Mouse (Mus musculus) brain, embryonic 14.5 days (tissue): ENCODE data around the gene G430095P16Rik. TPM values are rescaled to one million over a fixed set of nuclear protein-coding genes. Genes with fewer than 3 reads are reported as not detected.
A peak's percentile ranks its signal among the peaks of the same experiment; 100 is the strongest.

Source experiments
- DNase-seq: peaks from one replicate; pipeline ENCODE4 v3.0.0-alpha.2; 2011; ENCODE audit warnings: low read depth
- CTCF ChIP-seq: fragments of 200-500 bp; IDR thresholded peaks from 2 replicates; pipeline ENCODE4 v1.5.1; 2012; ENCODE audit warnings: inconsistent platforms, mild to moderate bottlenecking, moderate library complexity, borderline replicate concordance; ENCODE audit not compliant: insufficient read depth, insufficient read length; ENCODE audit errors: extremely low read depth
- POLR2A ChIP-seq: fragments of 200-500 bp; IDR thresholded peaks from 2 replicates; pipeline ENCODE4 v1.6.1; 2012; ENCODE audit warnings: mild to moderate bottlenecking, inconsistent platforms, borderline replicate concordance; ENCODE audit not compliant: poor library complexity, insufficient read depth, insufficient read length, severe bottlenecking; ENCODE audit errors: extremely low read depth
- polyA plus RNA-seq: library from polyadenylated mRNA; depleted of rRNA; stranded (reverse); fragments of >200 nt; gene quantifications from 2 replicates; pipeline ENCODE4 v1.2.3, GENCODE M21; 2012; rRNA removed

The G430095P16Rik gene
- polyA plus RNA-seq, 1 experiment = 0.92 TPM

DNA sequence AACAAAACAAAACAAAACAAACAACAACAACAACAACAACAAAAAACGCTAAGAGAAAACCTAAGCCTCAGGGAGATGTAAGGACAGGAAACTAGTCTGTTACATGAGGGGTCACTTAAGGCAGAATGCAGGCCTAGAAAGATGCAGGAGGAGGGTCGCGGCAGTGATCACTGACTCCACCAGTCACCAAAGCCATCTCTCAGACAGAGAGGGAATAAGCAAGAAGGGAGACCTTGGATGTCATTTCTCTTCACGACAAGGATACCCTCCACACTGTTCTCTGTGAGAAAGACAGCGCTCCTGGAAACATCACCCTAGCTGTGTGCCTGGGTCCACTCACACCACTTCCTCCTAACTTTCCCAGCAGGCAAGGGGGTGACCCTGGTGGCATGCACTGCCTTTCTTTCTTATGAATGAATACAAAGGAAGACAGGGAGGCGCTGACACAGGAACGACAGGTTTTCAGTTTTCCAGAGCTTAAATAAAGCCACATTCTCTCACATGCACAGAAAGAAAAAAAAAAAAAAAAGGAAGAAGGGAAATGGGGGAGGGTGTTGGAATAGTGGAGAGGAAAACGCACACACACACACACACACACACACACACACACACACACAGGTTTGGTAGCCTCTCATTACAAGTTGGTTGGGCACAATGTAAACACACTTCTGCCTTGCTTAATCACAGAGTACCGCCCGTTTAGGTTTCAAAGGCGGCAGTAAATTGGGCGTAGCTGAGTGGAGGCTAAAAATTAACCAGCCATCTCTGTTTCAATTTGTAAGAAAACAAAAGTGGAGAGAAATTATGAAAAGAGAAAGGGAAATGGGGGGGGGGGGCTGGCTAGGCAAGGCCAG is 47.5 kb downstream of the G430095P16Rik start:
- no peak for TF ChIP-seq POLR2A
- no peak for TF ChIP-seq CTCF
- DNase-seq = no peak

DNA sequence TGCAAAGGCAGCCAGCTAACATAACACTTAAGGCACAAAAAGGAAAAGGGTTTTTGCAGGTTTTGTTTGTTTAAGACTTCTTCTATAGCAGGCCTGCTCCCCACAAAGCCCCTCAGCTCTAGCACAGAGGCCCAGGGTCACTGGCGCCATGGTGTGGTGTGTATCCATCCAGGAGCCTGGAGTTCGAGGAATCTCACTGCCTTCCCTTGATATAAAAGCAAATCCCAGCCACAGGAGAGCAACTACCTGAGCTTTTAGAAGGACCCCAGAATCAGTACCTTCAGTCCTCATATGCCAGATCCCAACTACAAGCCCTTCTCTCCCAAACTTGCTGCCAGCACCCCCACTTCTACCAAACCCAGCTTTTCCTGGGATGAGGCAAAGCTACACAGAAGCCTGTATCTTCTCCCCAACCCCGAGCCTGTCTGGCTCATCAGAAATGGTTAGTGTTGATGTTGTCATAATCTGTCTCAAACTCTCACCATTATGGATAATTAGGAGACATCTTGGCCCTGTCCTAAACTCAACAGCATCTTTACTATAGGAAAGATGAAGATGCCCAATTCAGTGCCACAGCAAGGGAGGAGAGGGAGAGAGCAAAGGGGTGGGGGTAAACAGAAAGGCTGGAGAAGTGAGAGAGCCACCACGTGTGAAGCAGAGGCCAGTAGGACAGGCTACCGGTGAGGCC is 48.3 kb downstream of the G430095P16Rik start:
- TF ChIP-seq CTCF = no peak
- no peak for TF ChIP-seq POLR2A
- no peak for DNase-seq

DNA sequence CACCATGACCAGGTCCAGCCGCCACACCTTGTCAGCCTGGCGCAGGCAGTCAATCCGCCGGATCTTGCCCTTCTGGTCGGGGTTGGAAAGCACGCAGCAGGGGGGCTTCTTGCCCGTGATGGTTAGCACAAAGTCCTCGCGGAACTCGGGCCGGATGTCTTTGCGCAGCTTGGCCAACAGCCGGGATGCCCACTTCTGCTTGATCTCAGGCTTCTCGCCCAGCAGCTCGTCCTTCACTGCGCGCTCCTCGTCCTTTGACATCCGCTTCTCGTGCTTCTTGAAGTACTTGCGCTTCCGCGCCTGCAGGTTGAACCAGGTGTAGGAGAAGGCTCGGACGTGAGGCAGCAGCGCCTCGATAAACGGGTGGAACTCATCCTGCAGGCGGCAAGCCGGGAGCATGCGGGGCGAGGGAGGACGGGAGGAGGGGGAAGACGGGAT is 49.2 kb downstream of the G430095P16Rik start:
- peak; percentile 62 for DNase-seq
- TF ChIP-seq POLR2A (no peak), CTCF (no peak)

DNA sequence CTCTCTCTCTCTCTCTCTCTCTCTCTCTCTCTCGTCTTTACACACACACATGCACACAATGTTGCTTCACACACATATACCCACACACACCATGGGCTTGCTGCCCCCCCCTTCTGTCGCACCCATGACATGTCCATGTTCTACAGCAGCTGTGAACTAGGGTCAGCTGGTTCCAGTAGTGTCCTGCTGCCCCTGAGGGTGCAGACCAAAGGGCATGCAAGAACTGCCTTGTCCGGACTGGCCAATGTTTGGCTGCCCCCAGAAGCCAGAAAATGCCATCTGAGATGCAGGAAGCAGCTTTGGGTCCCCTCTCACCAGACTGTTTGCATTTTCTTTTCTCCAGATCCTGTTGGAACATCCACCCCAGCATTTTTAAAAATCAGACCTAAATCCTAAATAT is 49.8 kb downstream of the G430095P16Rik start:
- no peak for DNase-seq
- TF ChIP-seq CTCF (no peak), POLR2A (no peak)

DNA sequence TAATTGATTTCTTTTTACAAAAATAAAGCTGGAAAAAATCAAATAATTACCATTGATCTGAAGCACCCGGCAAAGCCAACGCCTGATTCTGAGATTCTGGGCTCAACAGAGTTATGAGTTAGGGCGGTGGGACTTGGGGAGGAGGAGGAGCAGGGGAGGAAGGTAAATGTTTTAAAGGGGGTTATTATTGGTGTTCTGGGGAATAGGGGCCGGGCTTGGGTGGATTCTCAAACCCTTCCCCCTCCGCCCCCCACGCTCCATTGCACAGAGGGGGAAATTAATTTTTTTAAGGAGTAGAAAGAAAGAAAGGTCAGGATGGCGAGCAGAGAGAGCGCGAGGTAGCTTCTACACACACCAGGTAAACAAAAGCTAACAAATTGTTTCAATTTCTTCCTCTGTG is 50.5 kb downstream of the G430095P16Rik start:
- DNase-seq = peak; percentile 85
- TF ChIP-seq POLR2A (no peak), CTCF (no peak)

DNA sequence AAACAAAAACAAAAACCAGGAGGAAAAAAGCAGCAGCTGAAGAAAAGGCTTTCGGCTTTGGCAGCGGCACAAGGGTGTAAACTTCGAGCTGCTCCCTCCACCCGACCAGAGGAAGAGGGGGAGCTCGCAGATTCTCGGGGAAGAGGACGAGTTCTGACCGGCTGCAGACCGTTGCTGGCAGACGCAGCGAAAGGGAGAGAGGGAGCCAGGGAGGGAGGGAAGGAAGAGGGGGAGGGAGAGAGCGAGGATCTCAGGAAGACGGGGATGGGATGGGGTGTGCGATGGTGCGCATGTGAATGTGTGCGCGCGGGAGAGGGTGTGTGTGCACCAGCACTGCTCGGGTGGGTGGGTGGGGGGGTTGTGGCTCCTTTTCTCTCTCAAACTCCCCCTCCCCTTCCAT is 51.0 kb downstream of the G430095P16Rik start:
- TF ChIP-seq POLR2A (0 out of 2 replicates have a peak, but pooled peaks have one; percentile 4), CTCF (no peak)
- peak; percentile 97 for DNase-seq

DNA sequence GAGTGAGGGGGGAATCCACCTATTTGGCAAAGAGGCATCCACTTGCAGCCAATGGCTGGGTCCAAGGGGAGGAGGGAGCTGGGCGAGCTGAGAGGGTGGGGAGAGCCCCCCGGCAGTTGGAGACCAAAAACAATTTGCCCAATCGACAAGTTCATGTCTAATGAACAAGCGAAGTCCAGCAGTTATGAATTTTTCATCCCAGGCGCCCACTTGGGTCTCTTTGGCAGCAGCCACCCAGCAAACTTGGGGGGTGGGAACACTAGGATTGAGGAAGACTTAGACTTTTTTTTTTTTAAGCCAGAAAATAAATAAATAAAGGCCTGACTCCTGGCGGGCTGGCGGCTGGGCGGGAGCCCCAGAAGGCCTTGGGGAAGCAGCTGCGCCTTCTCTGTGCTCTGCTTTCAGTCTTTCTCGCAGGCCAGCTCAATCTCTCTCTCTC is 51.7 kb downstream of the G430095P16Rik start:
- no peak for TF ChIP-seq CTCF
- peak; percentile 96 for DNase-seq

DNA sequence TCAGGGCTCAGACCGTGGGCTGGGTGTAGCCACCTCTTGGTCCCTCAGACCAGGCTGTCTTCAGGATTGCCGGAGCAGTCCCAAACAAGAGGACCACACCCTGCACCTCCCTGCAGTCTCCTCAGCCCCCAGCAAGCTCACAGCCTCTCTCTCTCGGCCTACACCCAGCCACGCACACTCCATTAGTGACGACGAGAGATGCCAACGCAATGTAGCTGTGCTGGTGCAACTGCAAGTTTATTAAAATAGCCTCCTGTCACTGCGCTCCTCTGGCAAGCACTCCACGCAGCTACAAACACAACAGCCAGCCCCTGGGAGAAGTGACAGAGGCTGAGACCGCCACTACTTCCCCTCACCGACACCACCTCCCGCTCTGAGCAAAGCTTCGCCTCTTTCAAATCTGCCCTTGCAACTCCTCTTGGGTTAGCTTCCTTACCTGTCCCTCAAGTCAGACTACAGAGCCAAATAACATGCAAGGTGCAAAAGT is 52.3 kb downstream of the G430095P16Rik start:
- TF ChIP-seq POLR2A (no peak), CTCF (no peak)
- peak; percentile 74 for DNase-seq

DNA sequence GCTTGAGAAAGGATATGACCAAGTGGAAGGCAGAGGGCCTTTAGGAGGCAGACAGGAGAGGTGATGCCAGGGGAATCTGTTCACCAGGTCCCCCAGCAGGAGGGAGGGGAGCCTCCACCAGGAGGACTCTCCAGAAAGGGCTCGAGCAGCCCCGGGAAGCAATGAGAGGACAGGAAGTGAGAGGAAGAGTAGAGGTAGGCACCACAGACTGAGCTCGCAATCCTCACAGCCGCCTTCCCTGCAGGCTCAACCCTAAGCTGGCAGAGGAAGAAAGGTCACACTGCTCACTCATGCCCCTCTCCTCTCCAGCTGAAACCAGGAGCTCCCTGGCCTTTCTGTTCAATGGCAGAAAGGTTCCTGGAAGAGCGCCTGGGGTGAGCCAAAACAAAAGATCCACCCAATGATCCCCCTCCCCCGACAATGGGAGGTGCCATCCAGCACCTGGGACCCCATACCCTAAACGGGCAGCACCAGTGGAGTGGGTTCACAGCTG is 52.9 kb downstream of the G430095P16Rik start:
- no peak for TF ChIP-seq CTCF
- TF ChIP-seq POLR2A = no peak
- DNase-seq = no peak

Other genes with a start within 250 kb of the G430095P16Rik start
- gene Ier2, start 60.2 kb upstream of the G430095P16Rik start, polyA plus RNA-seq = 7.3 and 11.0 TPM in 2 replicates
- 113 and 120 TPM in 2 replicates for gene Trmt1, start 36.7 kb upstream of the G430095P16Rik start, polyA plus RNA-seq
- 81.8 and 87.0 TPM in 2 replicates for gene Nacc1, start 35.1 kb upstream of the G430095P16Rik start, polyA plus RNA-seq
- gene Lyl1, start 21.6 kb upstream of the G430095P16Rik start, polyA plus RNA-seq = 3.4 and 4.7 TPM in 2 replicates
- 34.0 and 46.8 TPM in 2 replicates for gene Nfix, start 77.3 kb downstream of the G430095P16Rik start, polyA plus RNA-seq
- 8.0 and 8.9 TPM in 2 replicates for gene Dand5, start 99.8 kb downstream of the G430095P16Rik start, polyA plus RNA-seq
- 30.1 and 39.2 TPM in 2 replicates for gene Gadd45gip1, start 108.5 kb downstream of the G430095P16Rik start, polyA plus RNA-seq
- gene Rad23a, start 117.7 kb downstream of the G430095P16Rik start, polyA plus RNA-seq = 63.7 and 66.0 TPM in 2 replicates
- 374 and 466 TPM in 2 replicates for gene Calr, start 123.9 kb downstream of the G430095P16Rik start, polyA plus RNA-seq
- gene Farsa, start 134.0 kb downstream of the G430095P16Rik start, polyA plus RNA-seq = 109 and 153 TPM in 2 replicates
- gene Syce2, start 149.1 kb downstream of the G430095P16Rik start, polyA plus RNA-seq = 15.1 and 24.2 TPM in 2 replicates
- 41.9 and 55.4 TPM in 2 replicates for gene Gcdh, start 170.9 kb downstream of the G430095P16Rik start, polyA plus RNA-seq
- gene Klf1, start 178.9 kb downstream of the G430095P16Rik start, polyA plus RNA-seq = 0.66 and 0.77 TPM in 2 replicates
- 5.1 and 6.8 TPM in 2 replicates for gene Dnase2a, start 185.6 kb downstream of the G430095P16Rik start, polyA plus RNA-seq
- 133 and 166 TPM in 2 replicates for gene Mast1, start 214.4 kb downstream of the G430095P16Rik start, polyA plus RNA-seq
- 7.2 and 7.6 TPM in 2 replicates for gene Rtbdn, start 224.0 kb downstream of the G430095P16Rik start, polyA plus RNA-seq
- gene Gm49661, start 246.4 kb downstream of the G430095P16Rik start, polyA plus RNA-seq = not detected in 2 replicates
- gene Prdx2, start 246.6 kb downstream of the G430095P16Rik start, polyA plus RNA-seq = 756 and 915 TPM in 2 replicates
- 41.8 and 51.3 TPM in 2 replicates for gene Rnaseh2a, start 246.8 kb downstream of the G430095P16Rik start, polyA plus RNA-seq